Mouse (Mus musculus): ENCODE data around the gene Gm28171.
"Not testable (repeated sequence)": the region's sequence is repeated elsewhere in the genome, so short reads cannot be mapped to it uniquely, and the experiment has no call there.

Gm28171 gene

DNA sequence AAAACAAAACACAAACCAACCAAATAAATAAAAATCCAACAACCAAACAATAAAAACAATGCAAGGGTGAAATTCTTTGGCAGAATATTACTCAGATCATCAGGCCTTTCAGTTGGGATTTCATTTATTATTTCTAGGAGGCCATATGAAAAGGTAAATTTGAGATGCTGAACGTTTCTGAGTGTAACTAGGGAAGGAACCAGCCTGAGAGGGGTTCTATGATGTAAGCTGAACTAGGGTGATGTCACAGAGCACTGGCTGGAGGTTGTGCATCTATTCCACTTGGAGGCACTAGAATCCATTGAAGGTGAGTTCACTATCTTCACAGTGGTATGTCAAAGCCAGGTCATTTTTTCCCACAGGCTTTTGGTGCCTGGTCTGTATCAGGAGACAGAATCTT, at the start of gene Gm28171:
Gene Gm28171 (plus strand): TSS at position 301 of the 400 bp plus-strand sequence.
- not testable (repeated sequence) for ATAC-seq (ENCODE audit: low TSS enrichment)
